Mouse (Mus musculus): ENCODE data around the gene Vps13a. TPM values are rescaled to one million over a fixed set of nuclear protein-coding genes. Genes with fewer than 3 reads are reported as not detected.
"Not testable (repeated sequence)": the region's sequence is repeated elsewhere in the genome, so short reads cannot be mapped to it uniquely, and the experiment has no call there.

The Vps13a gene
- polyA plus RNA-seq, 1 experiment, result 2.9 TPM

DNA sequence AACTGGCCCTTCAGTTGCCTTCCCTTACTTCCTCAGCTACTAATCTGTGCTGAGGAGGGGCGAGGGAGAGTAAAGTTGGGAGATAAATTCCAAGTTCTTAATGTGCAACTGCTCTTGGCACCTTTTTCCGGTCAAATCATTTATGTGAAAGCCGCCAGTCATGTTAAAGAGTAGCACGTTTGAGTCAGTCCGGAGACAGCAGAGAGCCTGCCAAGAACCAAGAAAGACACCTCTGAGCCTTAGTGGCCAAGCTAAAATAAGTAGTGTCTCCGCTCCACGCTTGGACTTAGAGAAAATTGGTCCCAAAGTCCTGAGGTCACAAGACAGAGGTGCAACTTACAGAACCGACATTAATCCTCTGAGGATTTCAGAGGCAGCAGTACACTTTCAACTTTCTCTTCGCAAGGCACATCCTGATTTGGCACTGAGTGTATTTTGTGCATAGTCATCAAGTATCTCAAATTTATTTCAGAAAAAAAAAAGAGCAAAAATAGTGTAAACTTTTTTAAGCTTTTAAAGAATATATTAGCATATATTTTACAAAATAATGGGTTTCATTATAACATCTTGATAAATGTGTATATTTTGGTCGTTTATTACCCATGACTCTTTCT, 780 bp upstream of the Vps13a start:
- DNase-seq (ENCODE audit: low read depth in 1 of 2, low spot score in 2 of 2), result no peak
- Histone ChIP-seq H3K27me3 (ENCODE audit: control insufficient read depth, insufficient read depth, low read length) (no peaks in the 10 kb centered on the region), H3K4me1 (ENCODE audit: control insufficient read depth, insufficient read depth, insufficient read length) (peaks cover 7% of the 10 kb centered on the region; the same call in 1 of the 2 replicates), H3K4me3 (ENCODE audit: extremely low read depth, insufficient read depth, insufficient read length) (peak overlapping the region; percentile 87), H3K27ac (ENCODE audit: insufficient read depth, low read length) (peak overlapping the region; percentile 69), H3K36me3 (ENCODE audit: control insufficient read depth, insufficient read depth, low read length) (no peaks in the 10 kb centered on the region)
- no peak for TF ChIP-seq CTCF (IDR thresholded peaks at IDR 0.05; ENCODE audit: extremely low read depth, insufficient read depth, insufficient read length, insufficient replicate concordance)
- TF ChIP-seq POLR2A (IDR thresholded peaks at IDR 0.05; ENCODE audit: low read depth, low read length), result no peak
- WGBS, result 5% methylated on average over 10 of the region's 10 CpGs

DNA sequence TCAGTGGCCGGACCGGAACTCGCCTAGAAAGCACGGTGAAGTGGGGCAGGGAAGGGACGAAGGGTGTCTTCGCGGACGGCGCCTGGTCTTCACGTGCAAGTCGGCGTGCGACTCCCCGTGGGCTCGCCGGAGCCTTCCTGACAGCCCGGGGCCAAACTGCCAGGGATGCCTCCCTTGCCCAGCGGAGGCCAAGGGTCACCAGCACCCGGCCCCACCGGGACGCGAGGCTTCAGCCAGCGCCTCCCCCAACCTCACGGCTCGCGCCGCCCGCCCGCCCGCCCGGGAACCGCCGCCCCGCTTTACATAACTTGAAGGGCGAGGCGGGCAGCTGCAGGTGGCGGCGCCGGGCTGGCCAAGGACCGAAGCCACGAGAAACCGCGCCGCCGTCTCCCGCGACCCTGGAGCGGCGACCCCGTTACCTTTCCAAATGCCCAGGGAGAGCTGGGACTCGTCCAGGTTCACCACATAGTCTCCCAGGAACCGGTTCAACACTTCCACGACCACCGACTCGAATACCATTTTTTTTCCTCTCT, 416 bp downstream of the Vps13a start:
- peaks cover 7% of the 10 kb centered on the region; the same call in 1 of the 2 replicates for H3K4me1 ChIP-seq (ENCODE audit: control insufficient read depth, insufficient read depth, insufficient read length)
- peak overlapping the region; percentile 67 for H3K27ac ChIP-seq (ENCODE audit: insufficient read depth, low read length)

DNA sequence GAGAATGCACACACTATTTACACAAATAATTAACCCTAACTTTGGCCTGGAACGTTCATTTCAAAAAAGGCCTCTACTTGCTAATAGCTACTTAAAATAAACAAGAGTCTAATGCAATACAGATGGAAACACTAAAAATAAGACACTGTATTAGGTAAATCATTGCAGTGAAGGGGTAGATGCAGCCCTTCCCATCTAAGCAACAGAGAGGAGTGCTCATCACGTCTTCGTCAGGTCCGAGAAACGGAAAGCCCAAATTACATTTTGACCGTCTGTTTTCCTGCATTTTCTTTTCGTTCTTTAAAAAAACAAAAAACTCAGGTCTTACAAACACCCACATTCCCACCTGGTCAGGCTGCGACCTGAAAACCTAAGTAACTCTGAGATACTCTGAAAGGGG, 947 bp downstream of the Vps13a start:
- 19% methylated on average over 8 of the region's 8 CpGs for WGBS
- peaks cover 7% of the 10 kb centered on the region; the same call in 1 of the 2 replicates for H3K4me1 ChIP-seq (ENCODE audit: control insufficient read depth, insufficient read depth, insufficient read length)
- H3K27ac ChIP-seq (ENCODE audit: insufficient read depth, low read length), result no peak overlapping the region
- H3K36me3 ChIP-seq (ENCODE audit: control insufficient read depth, insufficient read depth, low read length), result no peaks in the 10 kb centered on the region
- TF ChIP-seq POLR2A (IDR thresholded peaks at IDR 0.05; ENCODE audit: low read depth, low read length) (no peak), CTCF (IDR thresholded peaks at IDR 0.05; ENCODE audit: extremely low read depth, insufficient read depth, insufficient read length, insufficient replicate concordance) (no peak)
- H3K27me3 ChIP-seq (ENCODE audit: control insufficient read depth, insufficient read depth, low read length), result no peaks in the 10 kb centered on the region
- H3K4me3 ChIP-seq (ENCODE audit: extremely low read depth, insufficient read depth, insufficient read length), result peak overlapping the region; percentile 94
- DNase-seq (ENCODE audit: low read depth in 1 of 2, low spot score in 2 of 2), result no peak

More for the DNA sequence above, 416 bp downstream of the Vps13a start:
- H3K4me3 ChIP-seq (ENCODE audit: extremely low read depth, insufficient read depth, insufficient read length), result peak overlapping the region; percentile 94
- no peaks in the 10 kb centered on the region for H3K27me3 ChIP-seq (ENCODE audit: control insufficient read depth, insufficient read depth, low read length)
- H3K36me3 ChIP-seq (ENCODE audit: control insufficient read depth, insufficient read depth, low read length), result no peaks in the 10 kb centered on the region
- DNase-seq (ENCODE audit: low read depth in 1 of 2, low spot score in 2 of 2), result peak in 1 of 2 experiments; percentile 41
- WGBS, result 1% methylated on average over 55 of the region's 55 CpGs
- TF ChIP-seq CTCF (IDR thresholded peaks at IDR 0.05; ENCODE audit: extremely low read depth, insufficient read depth, insufficient read length, insufficient replicate concordance), result no peak
- TF ChIP-seq POLR2A (IDR thresholded peaks at IDR 0.05; ENCODE audit: low read depth, low read length), result no peak

DNA sequence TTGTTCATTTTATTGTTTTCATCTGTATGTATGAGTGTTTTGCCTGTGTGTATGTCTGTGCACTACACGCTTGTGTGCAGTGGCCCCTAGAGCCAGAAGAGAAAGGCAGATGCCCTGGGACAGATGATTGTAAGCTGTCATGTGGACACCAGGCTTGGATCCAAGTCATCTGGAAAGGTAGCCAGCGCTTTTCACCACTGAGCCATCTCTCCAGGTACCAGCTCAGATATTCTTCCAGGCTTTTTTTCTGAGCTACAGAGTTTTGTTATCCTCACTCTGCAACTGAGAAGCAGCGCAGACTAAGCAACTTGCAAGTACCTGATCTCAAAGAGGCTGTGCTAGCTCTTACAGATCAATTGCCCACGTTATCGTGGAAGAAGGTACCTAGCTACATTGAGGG, 1.5 kb downstream of the Vps13a start:
- 62% methylated on average over 5 of the region's 5 CpGs for WGBS
- Histone ChIP-seq H3K4me1 (ENCODE audit: control insufficient read depth, insufficient read depth, insufficient read length) (peaks cover 7% of the 10 kb centered on the region; the same call in 1 of the 2 replicates), H3K4me3 (ENCODE audit: extremely low read depth, insufficient read depth, insufficient read length) (no peak overlapping the region), H3K27ac (ENCODE audit: insufficient read depth, low read length) (no peak overlapping the region), H3K27me3 (ENCODE audit: control insufficient read depth, insufficient read depth, low read length) (no peaks in the 10 kb centered on the region), H3K36me3 (ENCODE audit: control insufficient read depth, insufficient read depth, low read length) (no peaks in the 10 kb centered on the region)
- TF ChIP-seq POLR2A (IDR thresholded peaks at IDR 0.05; ENCODE audit: low read depth, low read length) (no peak), CTCF (IDR thresholded peaks at IDR 0.05; ENCODE audit: extremely low read depth, insufficient read depth, insufficient read length, insufficient replicate concordance) (no peak)
- no peak for DNase-seq (ENCODE audit: low read depth in 1 of 2, low spot score in 2 of 2)

DNA sequence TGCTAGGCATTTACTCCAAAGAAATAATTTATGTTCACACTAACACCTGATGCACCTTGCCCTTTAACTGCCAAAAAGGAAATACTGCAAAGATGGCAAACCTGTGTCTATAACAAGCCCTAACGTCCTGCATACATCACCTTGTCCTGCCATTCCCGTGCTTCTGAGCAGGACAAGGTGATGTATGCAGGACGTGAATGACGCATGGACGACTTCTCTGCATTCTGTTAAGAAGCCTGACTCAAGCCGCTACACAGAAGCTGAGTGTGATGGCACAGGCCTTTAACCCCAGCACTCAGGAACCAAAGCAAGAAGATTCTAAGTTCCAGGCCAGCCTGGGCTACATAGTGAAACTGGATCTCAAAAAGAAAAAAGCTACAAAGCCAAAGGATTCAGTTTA, 2.2 kb downstream of the Vps13a start:
- Histone ChIP-seq H3K36me3 (ENCODE audit: control insufficient read depth, insufficient read depth, low read length) (no peaks in the 10 kb centered on the region), H3K27ac (ENCODE audit: insufficient read depth, low read length) (no peak overlapping the region), H3K4me1 (ENCODE audit: control insufficient read depth, insufficient read depth, insufficient read length) (peaks cover 11% of the 10 kb centered on the region; the same call in 1 of the 2 replicates), H3K27me3 (ENCODE audit: control insufficient read depth, insufficient read depth, low read length) (no peaks in the 10 kb centered on the region), H3K4me3 (ENCODE audit: extremely low read depth, insufficient read depth, insufficient read length) (no peak overlapping the region)
- TF ChIP-seq POLR2A (IDR thresholded peaks at IDR 0.05; ENCODE audit: low read depth, low read length) (no peak), CTCF (IDR thresholded peaks at IDR 0.05; ENCODE audit: extremely low read depth, insufficient read depth, insufficient read length, insufficient replicate concordance) (no peak)
- no peak for DNase-seq (ENCODE audit: low read depth in 1 of 2, low spot score in 2 of 2)
- 64% methylated on average over 6 of the region's 6 CpGs for WGBS

DNA sequence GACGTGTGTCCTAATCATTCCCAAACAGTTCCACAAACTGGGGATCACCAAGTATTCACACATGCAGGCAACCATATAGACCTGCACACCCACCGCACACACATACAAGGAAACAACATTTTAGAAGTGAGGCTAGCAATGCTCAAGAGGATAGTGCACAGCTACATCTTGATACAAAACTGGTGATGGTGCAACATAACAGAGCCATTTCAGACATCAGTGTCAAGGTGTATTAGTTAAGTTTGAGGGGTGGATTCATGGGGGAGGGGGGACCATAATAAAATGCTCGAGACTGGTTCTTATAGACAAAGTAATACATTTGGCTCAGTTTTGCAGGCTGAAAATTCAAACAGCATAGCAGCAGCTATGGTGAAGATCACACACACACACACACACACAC, 2.8 kb downstream of the Vps13a start:
- H3K36me3 ChIP-seq (ENCODE audit: control insufficient read depth, insufficient read depth, low read length), result no peaks in the 10 kb centered on the region
- H3K27ac ChIP-seq (ENCODE audit: insufficient read depth, low read length), result no peak overlapping the region
- no peak for TF ChIP-seq CTCF (IDR thresholded peaks at IDR 0.05; ENCODE audit: extremely low read depth, insufficient read depth, insufficient read length, insufficient replicate concordance)
- no peak for TF ChIP-seq POLR2A (IDR thresholded peaks at IDR 0.05; ENCODE audit: low read depth, low read length)
- H3K4me1 ChIP-seq (ENCODE audit: control insufficient read depth, insufficient read depth, insufficient read length), result peaks cover 12% of the 10 kb centered on the region; the same call in 1 of the 2 replicates
- WGBS, result 83% methylated on average over 3 of the region's 3 CpGs
- H3K4me3 ChIP-seq (ENCODE audit: extremely low read depth, insufficient read depth, insufficient read length), result no peak overlapping the region; the same call in 1 of the 2 replicates
- no peaks in the 10 kb centered on the region for H3K27me3 ChIP-seq (ENCODE audit: control insufficient read depth, insufficient read depth, low read length)
- no peak for DNase-seq (ENCODE audit: low read depth in 1 of 2, low spot score in 2 of 2)

- H3K4me3 ChIP-seq (ENCODE audit: extremely low read depth, insufficient read depth, insufficient read length); DNase-seq (ENCODE audit: low read depth in 1 of 2, low spot score in 2 of 2); H3K27me3 ChIP-seq (ENCODE audit: control insufficient read depth, insufficient read depth, low read length); H3K36me3 ChIP-seq (ENCODE audit: control insufficient read depth, insufficient read depth, low read length); H3K27ac ChIP-seq (ENCODE audit: insufficient read depth, low read length): not testable (repeated sequence)
- H3K4me1 ChIP-seq (ENCODE audit: control insufficient read depth, insufficient read depth, insufficient read length), result peaks cover 12% of the 10 kb centered on the region; the same call in 1 of the 2 replicates
Observed at GRCm38 (mm10) chr19:16777391-16777790, 3.3 kb downstream of the Vps13a start.

Data from spleen, adult 2 months (tissue).